Mouse (Mus musculus) splenic B cell, adult 2 months (primary cell): ENCODE measurements at regions not wholly inside any gene's neighbourhood (a gene's known extent, or its start where the extent isn't known, plus 50 kb on each side); places are given as distances from the start of the nearest gene placed in this dataset.

Experiments
- DNase-seq: peaks from one replicate; pipeline ENCODE4 v3.0.0-alpha.2; 2011; ENCODE audit warnings: low read depth, low spot score
- H3K27me3 ChIP-seq: 2 replicates; pipeline ENCODE4 v1.6.1; 2012; ENCODE audit warnings: mild to moderate bottlenecking, low read length, moderate library complexity, mixed read lengths; ENCODE audit not compliant: control insufficient read depth, poor library complexity, insufficient read depth, severe bottlenecking
- H3K36me3 ChIP-seq: 2 replicates; pipeline ENCODE4 v1.6.1; 2012; ENCODE audit warnings: mild to moderate bottlenecking, low read length, moderate library complexity, mixed read lengths; ENCODE audit not compliant: control insufficient read depth, poor library complexity, insufficient read depth, severe bottlenecking

GRCm38 (mm10) chr7:37394965-37395426, 378.4 kb downstream of the Zfp536 start:
- no peaks in the 10 kb centered on the region for H3K27me3 ChIP-seq
- DNase-seq, result no peak

GRCm38 (mm10) chr7:37395881-37396513, 377.4 kb downstream of the Zfp536 start:
- no peaks in the 10 kb centered on the region for H3K36me3 ChIP-seq
- no peaks in the 10 kb centered on the region for H3K27me3 ChIP-seq
- no peak for DNase-seq

More at GRCm38 (mm10) chr7:37394965-37395426, 378.4 kb downstream of the Zfp536 start:
- H3K36me3 ChIP-seq, result no peaks in the 10 kb centered on the region

GRCm38 (mm10) chr7:37403483-37403882, 370.0 kb downstream of the Zfp536 start:
- DNase-seq, result no peak
- Histone ChIP-seq H3K27me3 (no peaks in the 10 kb centered on the region), H3K36me3 (no peaks in the 10 kb centered on the region)

- DNase-seq, result no peak
- no peaks in the 10 kb centered on the region for H3K36me3 ChIP-seq
- H3K27me3 ChIP-seq, result no peaks in the 10 kb centered on the region
These were observed 360.1 kb downstream of the Zfp536 start for GRCm38 (mm10) chr7:37413350-37413749.

GRCm38 (mm10) chr7:37421704-37422103, 351.7 kb downstream of the Zfp536 start:
- DNase-seq, result no peak
- no peaks in the 10 kb centered on the region for H3K36me3 ChIP-seq
- H3K27me3 ChIP-seq, result no peaks in the 10 kb centered on the region
